Mouse (Mus musculus) thymus, adult 2 months (tissue): ENCODE results near the gene Zbtb2. TPM values are rescaled to one million over a fixed set of nuclear protein-coding genes. Genes with fewer than 3 reads are reported as not detected.

Source experiments
- DNase-seq: peaks from one replicate; pipeline ENCODE4 v3.0.0; 2021
- H3K27ac ChIP-seq: fragments of 200-500 bp; 2 replicates; pipeline ENCODE4 v1.5.1; 2012; ENCODE audit warnings: low read length, control low read depth; ENCODE audit not compliant: control insufficient read depth, insufficient read depth
- H3K27me3 ChIP-seq: fragments of 200-500 bp; 2 replicates; pipeline ENCODE4 v1.6.1; 2012; ENCODE audit warnings: mild to moderate bottlenecking, low read length, moderate library complexity, mixed read lengths; ENCODE audit not compliant: control insufficient read depth, insufficient read depth
- H3K36me3 ChIP-seq: fragments of 200-500 bp; 2 replicates; pipeline ENCODE4 v1.6.1; 2012; ENCODE audit warnings: mild to moderate bottlenecking, low read length, moderate library complexity; ENCODE audit not compliant: control insufficient read depth, insufficient read depth
- H3K4me1 ChIP-seq: fragments of 200-500 bp; replicated peaks from 2 replicates; pipeline ENCODE4 v1.6.1; 2012; ENCODE audit warnings: low read length; ENCODE audit not compliant: control insufficient read depth, insufficient read depth
- H3K4me3 ChIP-seq: fragments of 200-500 bp; 2 replicates; pipeline ENCODE4 v1.5.1; 2012; ENCODE audit warnings: mild to moderate bottlenecking, low read length, control low read depth, moderate library complexity; ENCODE audit not compliant: control insufficient read depth, insufficient read depth
- CTCF ChIP-seq: fragments of 200-500 bp; IDR thresholded peaks from 2 replicates; pipeline ENCODE4 v1.5.1; 2012; ENCODE audit warnings: mild to moderate bottlenecking, control low read depth, low read length, moderate library complexity, borderline replicate concordance; ENCODE audit not compliant: control insufficient read depth, poor library complexity, insufficient read depth; ENCODE audit errors: extremely low read depth
- POLR2A ChIP-seq: fragments of 200-500 bp; IDR thresholded peaks from 2 replicates; pipeline ENCODE4 v1.6.1; 2012; ENCODE audit warnings: mild to moderate bottlenecking, low read length, control low read depth, moderate library complexity; ENCODE audit not compliant: control insufficient read depth, poor library complexity, insufficient read depth; ENCODE audit errors: extremely low read depth
- WGBS: fragments of 180-500 bp; shearing (Covaris S2); methylation state at CpG from one replicate; pipeline ENCODE4 v1.1.7; 2018; 5-methylcytosine and 5-hydroxymethylcytosine counted together
- polyA plus RNA-seq: library from polyadenylated mRNA; depleted of rRNA; stranded (reverse); fragments of >200 nt; gene quantifications from 2 replicates; pipeline ENCODE4 v1.2.3, GENCODE M21; 2012; rRNA removed

Zbtb2 gene
- polyA plus RNA-seq, 1 experiment, result 32.8 TPM

- no peak for DNase-seq
- no peak overlapping the region for H3K27ac ChIP-seq
- no peaks in the 10 kb centered on the region for H3K27me3 ChIP-seq
- no peaks in the 10 kb centered on the region for H3K4me1 ChIP-seq
- WGBS, result 88% methylated on average over 8 of the region's 8 CpGs
- no peaks in the 10 kb centered on the region for H3K36me3 ChIP-seq
- H3K4me3 ChIP-seq, result no peak overlapping the region
- TF ChIP-seq CTCF (no peak), POLR2A (no peak)
These were observed 64.0 kb downstream of the Zbtb2 start for GRCm38 (mm10) chr10:4323885-4324284.

Other genes starting within 250 kb of the Zbtb2 start
- 7.1 and 7.3 TPM in 2 replicates for gene Akap12, start 121.7 kb downstream of the Zbtb2 start, polyA plus RNA-seq
- gene Rmnd1, start 44.3 kb upstream of the Zbtb2 start, polyA plus RNA-seq, result 32.2 and 43.6 TPM in 2 replicates
- gene Armt1, start 44.4 kb upstream of the Zbtb2 start, polyA plus RNA-seq, result 22.1 and 23.1 TPM in 2 replicates
- 0.24 and 0.33 TPM in 2 replicates for gene Ccdc170, start 94.4 kb upstream of the Zbtb2 start, polyA plus RNA-seq
- 3.4 and 5.2 TPM in 2 replicates for gene Esr1, start 223.5 kb upstream of the Zbtb2 start, polyA plus RNA-seq